Mouse (Mus musculus) G1E (cell line): Measurements from ENCODE around the gene Zfp607a. TPM values are rescaled to one million over a fixed set of nuclear protein-coding genes. Genes with fewer than 3 reads are reported as not detected.
"Not testable (repeated sequence)": the region's sequence is repeated elsewhere in the genome, so short reads cannot be mapped to it uniquely, and the experiment has no call there.

Source experiments
- ATAC-seq: 2 replicates; pipeline ENCODE4 v1.8.0; 2016; ENCODE audit warnings: mild to moderate bottlenecking; ENCODE audit not compliant: insufficient number of reproducible peaks, poor library complexity, low FRiP score, severe bottlenecking; ENCODE audit errors: extremely low read depth
- DNase-seq: peaks from one replicate; pipeline ENCODE4 v3.0.0; 2012; ENCODE audit warnings: low spot score
- H3K27me3 ChIP-seq: 2 replicates; pipeline ENCODE4 v1.6.1; 2012; ENCODE audit warnings: mild to moderate bottlenecking, low read length, inconsistent platforms; ENCODE audit not compliant: insufficient read depth
- H3K36me3 ChIP-seq: replicated peaks from 2 replicates; pipeline ENCODE3; 2012; ENCODE audit warnings: mild to moderate bottlenecking, inconsistent platforms
- H3K4me1 ChIP-seq: 2 replicates; pipeline ENCODE4 v1.6.1; 2012; ENCODE audit warnings: low read depth, low read length, inconsistent platforms, mixed read lengths; ENCODE audit not compliant: insufficient read depth
- H3K4me3 ChIP-seq: 2 replicates; pipeline ENCODE4 v1.5.1; 2012; ENCODE audit warnings: low read depth, mild to moderate bottlenecking, inconsistent platforms, low read length, moderate library complexity, mixed read lengths
- H3K9me3 ChIP-seq: replicated peaks from 2 replicates; pipeline ENCODE4 v1.6.1; 2012; ENCODE audit warnings: inconsistent platforms
- CTCF ChIP-seq: IDR thresholded peaks from 2 replicates; pipeline ENCODE4 v1.5.1; 2012; ENCODE audit warnings: low read depth, low read length, inconsistent platforms, mixed read lengths
- GATA1 ChIP-seq: IDR thresholded peaks from 2 replicates; pipeline ENCODE4 v1.6.1; 2012; ENCODE audit warnings: borderline replicate concordance, low read length, inconsistent platforms, mixed read lengths
- GATA2 ChIP-seq: IDR thresholded peaks from 2 replicates; pipeline ENCODE4 v1.6.1; 2012; ENCODE audit warnings: low read depth, low read length, inconsistent platforms, borderline replicate concordance
- POLR2AphosphoS5 ChIP-seq: IDR thresholded peaks from 2 replicates; pipeline ENCODE4 v1.6.1; 2012; ENCODE audit warnings: low read depth, low read length, inconsistent platforms; ENCODE audit not compliant: insufficient replicate concordance
- TAL1 ChIP-seq: conservative IDR thresholded peaks from 2 replicates; pipeline ENCODE4 v1.6.1; 2012; ENCODE audit warnings: low read depth, low read length, inconsistent platforms, mixed read lengths
- polyA plus RNA-seq: library from polyadenylated mRNA; stranded (reverse); fragments of >175 nt; gene quantifications from 2 replicates; pipeline ENCODE4 v1.2.3, GENCODE M21; 2012
- total RNA-seq, 2 experiments: library from RNA; stranded (forward) in 1 of 2; stranded (reverse) in 1 of 2; fragments of 200-1000 nt in 1 of 2; fragments of >200 nt in 1 of 2; fragmentation: Nextera tagmentation in 1 of 2; gene quantifications; 2 replicates each; pipeline ENCODE4 v1.2.3; 2014 to 2017

The Zfp607a gene
- total and polyA plus RNA-seq, 3 experiments = 0.29 to 19.6 (median 15.5) TPM

GRCm38 (mm10) chr7:27839596-27839995 lies 17.7 kb upstream of the Zfp607a start:
- ATAC-seq = no peak
- Histone ChIP-seq H3K27me3 (no peaks in the 10 kb centered on the region), H3K36me3 (peaks cover 30% of the 10 kb centered on the region), H3K4me3 (peak overlapping the region; percentile 73; the same call in 1 of the 2 replicates), H3K4me1 (peaks cover 17% of the 10 kb centered on the region), H3K9me3 (peaks cover 3% of the 10 kb centered on the region; the same call in 1 of the 2 replicates)
- DNase-seq = no peak
- TF ChIP-seq POLR2AphosphoS5 = no peak
- no peak for TF ChIP-seq GATA2
- no peak for TF ChIP-seq GATA1
- no peak for TF ChIP-seq CTCF

GRCm38 (mm10) chr7:27840104-27840503 lies 17.2 kb upstream of the Zfp607a start:
- H3K4me3 ChIP-seq = no peak overlapping the region
- H3K36me3 ChIP-seq = peaks cover 35% of the 10 kb centered on the region
- TF ChIP-seq GATA2 (no peak), POLR2AphosphoS5 (no peak), CTCF (no peak), TAL1 (no peak), GATA1 (no peak)
- ATAC-seq (no peak), DNase-seq (no peak)
- H3K27me3 ChIP-seq = no peaks in the 10 kb centered on the region
- H3K9me3 ChIP-seq = peaks cover 3% of the 10 kb centered on the region; the same call in 1 of the 2 replicates
- peaks cover 17% of the 10 kb centered on the region for H3K4me1 ChIP-seq

- Histone ChIP-seq H3K9me3 (no peaks in the 10 kb centered on the region), H3K4me1 (peaks cover 23% of the 10 kb centered on the region), H3K36me3 (peaks cover 15% of the 10 kb centered on the region), H3K27me3 (no peaks in the 10 kb centered on the region), H3K4me3 (peak overlapping the region; percentile 80)
- TF ChIP-seq GATA2 = no peak
- TF ChIP-seq POLR2AphosphoS5 = no peak
- TF ChIP-seq CTCF = no peak
- TF ChIP-seq GATA1 = no peak
- TF ChIP-seq TAL1 = no peak
- peak; percentile 31 for DNase-seq
- no peak; the same call in 1 of the 2 replicates for ATAC-seq
Measured at GRCm38 (mm10) chr7:27859301-27860251, 2.2 kb downstream of the Zfp607a start.

- peaks cover 23% of the 10 kb centered on the region for H3K36me3 ChIP-seq
- DNase-seq = peak; percentile 90
- no peaks in the 10 kb centered on the region for H3K27me3 ChIP-seq
- peaks cover 23% of the 10 kb centered on the region for H3K4me1 ChIP-seq
- peak overlapping the region; percentile 80 for H3K4me3 ChIP-seq
- H3K9me3 ChIP-seq = no peaks in the 10 kb centered on the region
- TF ChIP-seq GATA1 (no peak), GATA2 (no peak), POLR2AphosphoS5 (no peak), CTCF (no peak), TAL1 (no peak)
- ATAC-seq = peak; percentile 96
Measured at GRCm38 (mm10) chr7:27860396-27861235, 3.3 kb downstream of the Zfp607a start.

GRCm38 (mm10) chr7:27862578-27862977 lies 5.3 kb downstream of the Zfp607a start:
- H3K4me3 ChIP-seq, H3K9me3 ChIP-seq, DNase-seq, H3K27me3 ChIP-seq, ATAC-seq: not testable (repeated sequence)
- Histone ChIP-seq H3K4me1 (peaks cover 28% of the 10 kb centered on the region), H3K36me3 (peaks cover 40% of the 10 kb centered on the region)

- Histone ChIP-seq H3K4me3 (no peak overlapping the region), H3K4me1 (no peaks in the 10 kb centered on the region), H3K27me3 (no peaks in the 10 kb centered on the region), H3K36me3 (peaks cover 63% of the 10 kb centered on the region), H3K9me3 (peaks cover 24% of the 10 kb centered on the region)
- TF ChIP-seq TAL1 (no peak), POLR2AphosphoS5 (no peak), GATA1 (no peak), GATA2 (no peak), CTCF (no peak)
- no peak for DNase-seq
- no peak for ATAC-seq
Measured at GRCm38 (mm10) chr7:27881721-27882120, 24.4 kb downstream of the Zfp607a start.
